Mouse (Mus musculus) lung, postnatal 36 days (tissue): Measurements from ENCODE around the gene Tmed3.

Experiments used
- DNase-seq: peaks from one replicate; pipeline ENCODE4 v3.0.0; 2022; ENCODE audit warnings: mixed read lengths

The Tmed3 gene

GRCm38 (mm10) chr9:89704265-89705196, at the start of gene Tmed3:
Gene Tmed3, minus strand, starts transcription at chr9:89705068.
- DNase-seq = peak; percentile 94

GRCm38 (mm10) chr9:89740041-89740440, 35.2 kb upstream of the Tmed3 start:
- DNase-seq = no peak

DNA sequence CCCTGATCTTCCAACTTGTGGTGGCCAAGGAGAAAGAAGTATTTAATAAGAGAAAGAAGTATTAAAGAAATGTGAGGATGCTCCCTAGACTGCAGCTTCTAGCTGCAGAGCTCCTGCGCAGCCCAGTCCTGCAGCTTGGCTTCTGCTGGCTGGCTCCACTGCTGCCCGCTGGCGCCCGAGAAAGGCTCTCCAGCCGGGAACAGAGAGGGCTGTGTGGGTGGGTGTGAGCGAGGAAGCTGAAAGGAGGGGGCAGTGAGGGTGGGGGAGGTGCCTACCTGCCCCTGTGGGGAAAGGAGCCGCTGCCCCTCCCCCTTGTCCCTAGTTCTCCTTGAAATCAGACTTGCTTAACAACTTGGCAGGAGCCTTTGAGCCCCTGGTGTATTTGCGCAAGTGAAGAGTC, 33.4 kb upstream of the Tmed3 start, which contains the start of gene Ankrd34c:
Gene Ankrd34c (minus strand): TSS at position 181 of the 400 bp plus-strand sequence.
- no peak for DNase-seq

DNA sequence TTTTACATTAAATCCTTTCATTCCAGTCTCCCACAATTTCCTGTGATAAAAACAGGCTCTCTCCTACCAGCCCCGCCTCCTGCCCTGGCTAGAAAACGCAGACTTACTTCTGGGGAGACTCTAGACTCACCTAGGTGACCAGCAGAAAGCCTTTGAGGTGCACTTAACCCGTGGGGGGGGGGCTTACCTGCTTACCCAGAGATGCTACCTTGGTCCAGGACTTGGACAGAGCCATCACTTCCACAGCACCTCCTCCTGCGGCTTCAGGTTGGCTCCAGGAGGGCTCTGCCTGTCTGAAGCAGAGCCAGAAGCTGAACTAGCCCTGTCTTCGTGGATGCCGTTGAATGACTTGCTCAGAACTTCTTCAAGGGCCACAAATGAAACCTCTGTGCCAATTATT, 33.0 kb upstream of the Tmed3 start:
- DNase-seq = no peak

DNA sequence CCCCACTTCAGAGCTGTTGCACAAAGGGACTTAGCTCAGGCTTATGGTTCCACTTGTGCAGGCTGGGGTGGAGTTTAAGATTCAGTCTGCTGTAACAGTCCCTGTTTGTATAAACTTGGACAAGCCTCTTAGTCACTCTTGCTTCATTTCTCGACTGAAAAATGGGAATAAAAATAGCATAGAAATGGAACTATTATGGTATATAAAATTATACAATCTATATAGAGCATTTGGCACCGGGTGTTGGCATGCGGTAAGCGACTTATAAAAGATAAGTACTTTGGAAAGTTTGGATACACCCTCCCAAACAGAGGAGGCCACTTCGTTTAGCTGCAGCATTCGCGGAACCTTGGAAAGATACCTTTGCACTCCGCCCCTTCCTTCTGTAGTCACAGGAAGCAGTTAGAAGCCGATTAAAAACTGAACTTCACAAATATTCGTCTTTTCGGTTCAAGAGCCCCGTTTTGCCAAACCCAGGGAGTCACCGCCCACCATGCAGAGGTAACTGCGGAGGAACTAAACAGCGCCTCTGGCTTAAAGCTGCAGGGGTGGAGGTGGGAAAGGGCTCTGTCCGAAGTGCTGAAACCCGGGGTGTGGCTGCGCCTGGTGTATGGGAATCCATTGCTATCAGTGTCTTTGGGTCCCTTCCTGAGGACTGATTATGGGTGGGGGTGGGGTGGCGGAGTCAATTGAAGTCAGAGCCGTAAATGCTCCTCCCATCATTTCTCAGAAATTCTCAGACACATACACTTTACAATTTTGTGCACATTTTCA, 32.3 kb upstream of the Tmed3 start:
- peak; percentile 2 for DNase-seq

DNA sequence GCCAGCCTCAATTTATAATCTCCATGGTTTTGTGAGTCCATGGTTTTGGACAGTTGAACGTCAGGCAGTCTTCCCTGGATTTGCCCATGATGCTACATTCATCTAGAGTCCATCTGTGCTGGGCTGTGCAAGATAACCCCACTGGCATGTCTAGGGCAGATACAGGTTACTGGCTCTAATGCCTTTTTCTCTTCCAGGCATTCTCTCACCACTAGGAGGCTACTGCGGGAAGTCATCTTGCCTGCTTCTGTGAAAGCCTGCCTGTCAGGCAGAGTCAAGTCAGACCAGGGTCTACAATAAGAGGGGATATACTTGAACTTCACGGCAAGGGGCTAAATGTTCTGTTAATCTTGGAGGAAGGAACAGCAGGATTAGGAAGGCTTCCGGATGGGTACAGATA, 2.0 kb upstream of the Tmed3 start:
- peak; percentile 29 for DNase-seq

- DNase-seq = no peak
Measured at GRCm38 (mm10) chr9:89705197-89705533, 297 bp upstream of the Tmed3 start.

GRCm38 (mm10) chr9:89700910-89701457, 3.9 kb downstream of the Tmed3 start:
- no peak for DNase-seq

DNA sequence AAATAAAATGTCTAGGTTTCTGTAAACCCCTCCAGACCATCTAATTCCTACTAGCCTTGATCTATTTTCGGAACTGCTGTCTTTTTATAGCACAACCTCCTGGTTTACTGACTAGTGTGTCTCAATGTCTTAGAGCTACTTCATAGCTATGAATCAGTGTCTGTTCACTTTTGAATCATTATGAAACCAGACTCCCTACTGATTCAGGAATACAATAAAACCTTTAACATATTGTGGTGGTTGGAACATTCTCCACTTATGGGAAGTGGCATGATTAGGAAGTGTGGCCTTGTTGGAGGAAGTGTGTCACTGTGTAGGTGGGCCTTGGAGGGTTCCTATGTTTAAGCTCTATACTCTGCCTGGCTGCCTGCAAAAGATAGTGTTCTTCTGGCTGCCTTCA, 9.7 kb downstream of the Tmed3 start:
- no peak for DNase-seq

- no peak for DNase-seq
Measured at GRCm38 (mm10) chr9:89693670-89694069, 11.2 kb downstream of the Tmed3 start.

DNA sequence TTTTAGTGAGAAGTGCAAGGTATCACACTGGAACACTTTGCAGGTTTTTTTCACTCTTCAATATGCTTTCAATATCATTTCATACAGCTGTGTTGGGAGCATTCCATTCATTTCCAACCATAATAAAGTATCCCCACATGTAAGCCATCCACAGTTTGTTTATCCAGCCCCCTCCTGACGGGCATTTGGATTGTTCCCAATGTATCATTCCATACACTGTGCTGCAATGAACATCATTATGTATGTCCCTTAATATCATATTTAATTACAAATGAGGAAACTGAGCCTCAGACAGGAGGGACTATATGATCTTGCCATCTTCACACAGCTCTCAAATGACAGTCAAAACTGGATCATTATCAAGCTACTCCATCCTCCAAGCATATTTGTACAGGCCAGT, 15.7 kb downstream of the Tmed3 start:
- no peak for DNase-seq

DNA sequence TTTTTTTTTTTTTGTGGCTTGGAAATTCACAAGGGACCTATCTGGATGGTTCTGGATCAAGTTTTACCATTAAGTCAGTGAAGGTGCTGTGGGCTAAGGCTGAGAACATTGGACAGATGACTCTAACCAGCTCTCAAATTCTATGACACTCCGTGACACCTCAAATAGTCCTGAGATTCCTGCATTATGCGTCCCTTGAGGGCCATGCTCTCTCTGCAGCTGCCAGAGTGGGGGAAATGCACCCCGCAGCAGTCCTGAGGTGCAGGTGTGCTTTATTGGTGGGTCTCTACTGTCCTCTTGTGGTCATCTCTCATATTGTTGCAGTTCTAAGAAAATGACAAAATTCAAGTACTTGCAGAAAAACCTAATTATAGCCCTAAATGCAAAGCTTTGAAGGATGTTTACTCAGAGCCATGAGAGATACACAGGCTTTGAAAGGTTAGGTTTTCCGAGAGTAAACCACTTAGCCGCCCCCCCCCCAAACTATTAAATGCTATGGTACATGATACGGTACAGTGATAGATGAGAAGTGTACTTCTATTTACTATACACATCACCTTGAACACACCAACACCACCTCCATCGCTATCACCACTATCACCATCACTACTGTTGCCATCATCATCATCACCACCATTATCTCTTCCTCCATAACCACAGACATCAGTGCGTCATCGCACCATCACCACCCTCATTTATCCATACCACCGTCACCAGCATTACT, 17.2 kb downstream of the Tmed3 start:
- DNase-seq = peak; percentile 9

GRCm38 (mm10) chr9:89686262-89686661, 18.6 kb downstream of the Tmed3 start:
- no peak for DNase-seq

- peak; percentile 35 for DNase-seq
Measured at GRCm38 (mm10) chr9:89678974-89679373, 25.9 kb downstream of the Tmed3 start.

- DNase-seq = peak; percentile 84
Measured at GRCm38 (mm10) chr9:89674014-89674618, 30.8 kb downstream of the Tmed3 start.

GRCm38 (mm10) chr9:89673402-89673801, 31.5 kb downstream of the Tmed3 start:
- DNase-seq = no peak

DNA sequence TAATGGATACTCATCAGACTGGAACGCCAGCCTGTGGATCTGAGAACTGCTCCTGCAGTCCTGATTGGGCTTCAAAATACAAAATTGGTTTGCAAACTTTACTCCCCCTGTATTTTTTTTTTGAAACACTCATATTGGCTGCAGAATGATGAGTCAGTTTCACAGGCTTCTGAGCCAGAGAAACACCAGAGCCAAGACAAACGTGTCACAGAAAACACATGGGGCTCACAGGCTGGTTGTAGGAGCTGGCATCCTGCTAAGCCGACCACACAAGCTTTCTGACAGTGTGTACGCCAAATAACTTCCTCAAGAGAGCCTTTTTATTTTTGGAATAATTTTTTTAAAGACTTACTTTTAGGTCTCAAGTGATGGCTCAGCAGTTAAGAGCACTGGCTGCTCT, 35.0 kb downstream of the Tmed3 start:
- no peak for DNase-seq

- DNase-seq = no peak
Measured at GRCm38 (mm10) chr9:89667306-89667942, 37.4 kb downstream of the Tmed3 start.

GRCm38 (mm10) chr9:89650913-89651312, 54.0 kb downstream of the Tmed3 start:
- DNase-seq = no peak
